Mouse (Mus musculus): ENCODE data around the gene Hps4.
A peak's percentile ranks its signal among the peaks of the same experiment; 100 is the strongest.

Hps4 gene

GRCm38 (mm10) chr5:112323246-112323645 lies 19.6 kb upstream of the Hps4 start:
- no peak for DNase-seq (ENCODE audit: low read depth, low spot score)

GRCm38 (mm10) chr5:112324637-112325545 lies 18.0 kb upstream of the Hps4 start:
- DNase-seq (ENCODE audit: low read depth, low spot score) = no peak

DNA sequence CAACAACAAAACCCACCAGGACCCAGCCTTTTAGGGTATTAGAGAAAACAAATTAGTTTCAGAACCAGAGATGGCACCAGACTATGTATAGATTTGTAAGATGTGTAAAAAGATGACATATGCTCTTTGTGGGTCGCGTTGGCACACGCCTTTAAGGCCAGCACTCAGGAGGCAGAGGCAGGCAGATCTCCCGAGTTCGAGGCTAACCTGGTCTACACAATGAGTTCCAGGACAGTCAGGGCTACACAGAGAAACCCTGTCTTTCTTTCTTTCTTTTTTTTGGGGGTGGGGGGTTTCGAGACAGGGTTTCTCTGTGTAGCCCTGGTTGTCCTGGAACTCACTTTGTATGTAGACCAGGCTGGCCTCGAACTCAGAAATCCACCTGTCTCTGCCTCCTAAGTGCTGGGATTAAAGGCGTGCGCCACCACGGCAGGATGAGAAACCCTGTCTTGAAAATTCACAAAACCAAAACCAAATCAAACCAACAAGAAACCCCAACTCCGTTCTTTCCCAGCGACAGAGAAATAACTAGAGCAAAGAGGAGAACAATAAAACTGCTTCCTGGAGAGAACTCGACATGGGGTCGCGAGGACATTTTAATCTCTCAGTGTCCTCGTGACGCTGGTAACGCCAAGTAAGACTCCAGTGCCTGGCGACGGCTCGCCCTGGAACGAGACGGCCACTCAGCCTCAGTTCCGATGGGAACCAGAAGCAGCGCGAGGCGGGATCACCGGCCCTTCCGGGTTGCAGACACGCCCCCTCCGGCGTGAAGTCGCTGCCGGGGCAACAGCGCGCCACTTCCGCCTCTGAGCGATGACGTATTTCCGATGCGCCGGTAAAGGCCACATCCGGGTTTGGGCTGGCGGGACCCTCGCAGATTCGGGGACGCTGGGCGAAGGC lies 17.1 kb upstream of the Hps4 start, which contains the start of gene Tfip11:
TSS of gene Tfip11 (plus strand) at position 813 of the 900 bp plus-strand sequence.
- peak; percentile 92 for DNase-seq (ENCODE audit: low read depth, low spot score)

GRCm38 (mm10) chr5:112326446-112327009 lies 16.4 kb upstream of the Hps4 start:
- DNase-seq (ENCODE audit: low read depth, low spot score) = no peak

DNA sequence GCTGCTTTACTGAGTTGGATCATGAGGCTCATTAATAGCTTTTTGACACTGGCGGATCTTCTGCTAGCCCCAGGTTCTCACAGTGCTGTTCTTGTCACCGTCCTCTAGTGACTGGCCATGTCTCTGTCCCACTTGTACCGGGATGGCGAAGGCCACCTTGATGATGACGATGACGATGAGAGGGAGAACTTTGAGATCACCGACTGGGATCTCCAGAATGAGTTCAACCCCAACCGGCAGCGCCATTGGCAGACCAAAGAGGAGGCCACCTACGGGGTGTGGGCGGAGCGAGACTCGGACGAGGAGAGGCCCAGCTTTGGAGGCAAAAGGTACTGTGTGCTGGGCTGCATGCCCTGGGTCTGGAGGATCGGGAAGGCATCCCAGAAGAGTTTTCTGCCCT lies 15.0 kb upstream of the Hps4 start:
- no peak for DNase-seq (ENCODE audit: low read depth, low spot score)

- DNase-seq (ENCODE audit: low read depth, low spot score) = no peak
Observed at GRCm38 (mm10) chr5:112329805-112330564, 12.9 kb upstream of the Hps4 start.

GRCm38 (mm10) chr5:112335473-112335872 lies 7.4 kb upstream of the Hps4 start:
- no peak for DNase-seq (ENCODE audit: low read depth, low spot score)

DNA sequence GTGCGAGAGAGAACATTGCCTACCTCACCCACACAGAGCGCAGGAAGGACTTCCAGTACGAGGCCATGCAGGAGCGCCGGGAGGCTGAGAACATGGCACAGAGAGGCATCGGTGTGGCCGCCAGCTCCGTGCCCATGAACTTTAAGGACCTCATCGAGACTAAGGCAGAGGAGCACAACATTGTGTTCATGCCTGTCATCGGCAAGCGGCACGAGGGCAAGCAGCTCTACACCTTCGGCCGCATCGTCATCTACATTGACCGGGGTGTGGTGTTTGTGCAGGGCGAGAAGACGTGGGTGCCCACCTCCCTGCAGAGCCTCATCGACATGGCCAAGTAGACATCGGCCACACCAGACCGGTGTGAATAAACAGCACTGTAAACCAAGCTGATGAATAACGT lies 5.9 kb upstream of the Hps4 start:
- no peak for DNase-seq (ENCODE audit: low read depth, low spot score)

DNA sequence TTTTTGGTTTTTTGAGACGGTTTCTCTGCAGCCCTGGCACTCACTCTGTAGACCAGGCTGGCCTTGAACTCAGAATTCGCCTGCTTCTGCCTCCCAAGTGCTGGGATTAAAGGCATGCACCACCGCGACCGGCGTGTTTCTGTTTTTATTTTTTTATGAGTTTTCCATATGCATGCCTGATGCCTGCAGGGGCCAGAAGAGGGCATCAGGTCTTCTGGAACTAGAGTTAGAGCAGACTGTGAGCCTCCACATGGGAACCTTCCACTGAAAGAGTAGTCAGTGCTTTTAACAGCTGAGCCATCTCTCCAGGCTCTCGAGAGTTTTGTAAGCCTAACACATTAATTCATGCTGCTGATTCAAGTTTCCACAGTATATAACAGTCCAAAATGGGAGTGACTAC lies 3.7 kb upstream of the Hps4 start:
- DNase-seq (ENCODE audit: low read depth, low spot score) = no peak

- no peak for DNase-seq (ENCODE audit: low read depth, low spot score)
Observed at GRCm38 (mm10) chr5:112343205-112343595, 317 bp downstream of the Hps4 start.

GRCm38 (mm10) chr5:112344092-112344960 lies 1.4 kb downstream of the Hps4 start:
- no peak for DNase-seq (ENCODE audit: low read depth, low spot score)

DNA sequence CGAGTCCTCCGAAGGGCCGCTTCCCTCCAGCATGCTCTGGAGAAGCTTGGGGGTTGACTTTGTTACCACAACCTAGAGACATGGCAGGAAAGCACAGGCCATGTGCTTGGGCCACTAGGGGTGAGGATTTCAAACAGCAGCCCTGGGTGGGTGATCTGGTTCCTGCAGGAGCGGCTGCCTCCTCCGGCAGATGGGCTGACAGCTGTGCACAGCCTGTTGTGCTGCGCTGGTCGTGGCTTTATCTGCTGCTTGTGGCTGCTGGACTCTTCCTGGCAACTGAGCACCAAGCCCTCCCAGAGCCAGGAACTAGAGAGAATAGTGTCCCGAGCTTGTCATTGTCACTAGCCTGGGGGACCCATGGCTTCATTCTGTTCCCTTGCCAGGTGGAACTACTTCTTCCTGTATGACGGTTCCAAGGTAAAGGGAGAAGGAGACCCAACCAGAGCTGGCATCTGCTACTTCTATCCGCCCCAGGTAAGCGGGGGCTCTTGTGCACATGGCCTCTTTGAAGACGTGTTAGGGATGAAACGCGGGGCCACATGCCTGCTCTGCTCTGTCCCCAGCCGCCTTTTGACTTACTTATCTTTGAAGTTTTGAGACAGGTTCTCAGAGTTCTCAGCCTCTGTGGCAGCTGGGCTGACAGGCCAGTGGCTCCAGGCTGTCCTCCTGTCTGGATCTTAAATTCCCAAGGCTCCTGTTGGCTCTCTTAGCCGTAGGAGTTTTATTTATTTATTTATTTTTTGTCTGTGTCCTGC lies 3.5 kb downstream of the Hps4 start:
- no peak for DNase-seq (ENCODE audit: low read depth, low spot score)

GRCm38 (mm10) chr5:112349169-112349568 lies 6.3 kb downstream of the Hps4 start:
- no peak for DNase-seq (ENCODE audit: low read depth, low spot score)

- no peak for DNase-seq (ENCODE audit: low read depth, low spot score)
Observed at GRCm38 (mm10) chr5:112355493-112355892, 12.6 kb downstream of the Hps4 start.

DNA sequence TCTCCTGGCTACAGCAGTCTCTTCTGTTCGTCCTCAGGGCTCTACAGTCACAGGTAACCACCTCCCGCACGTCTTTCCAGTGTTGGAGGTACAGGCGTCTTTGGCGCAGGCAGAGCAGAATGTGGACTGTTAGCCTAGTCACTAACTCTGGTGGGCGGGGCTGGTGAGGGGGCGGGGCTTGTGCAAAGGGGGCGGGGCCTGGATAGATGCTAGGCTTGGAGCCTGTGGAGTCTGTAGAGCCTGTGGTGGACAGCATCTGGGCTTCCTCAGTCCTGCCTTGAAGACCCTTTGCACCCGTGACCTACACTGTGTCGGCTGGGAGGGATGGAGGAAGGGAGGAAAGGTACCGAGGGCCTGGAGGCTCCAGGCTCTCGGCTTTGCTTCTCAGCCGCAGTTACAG lies 13.0 kb downstream of the Hps4 start, which contains the start of gene Gm6583:
TSS of gene Gm6583 (minus strand) at position 124 of the 400 bp plus-strand sequence.
- DNase-seq (ENCODE audit: low read depth, low spot score) = no peak

GRCm38 (mm10) chr5:112356322-112356721 lies 13.4 kb downstream of the Hps4 start:
- DNase-seq (ENCODE audit: low read depth, low spot score) = no peak

DNA sequence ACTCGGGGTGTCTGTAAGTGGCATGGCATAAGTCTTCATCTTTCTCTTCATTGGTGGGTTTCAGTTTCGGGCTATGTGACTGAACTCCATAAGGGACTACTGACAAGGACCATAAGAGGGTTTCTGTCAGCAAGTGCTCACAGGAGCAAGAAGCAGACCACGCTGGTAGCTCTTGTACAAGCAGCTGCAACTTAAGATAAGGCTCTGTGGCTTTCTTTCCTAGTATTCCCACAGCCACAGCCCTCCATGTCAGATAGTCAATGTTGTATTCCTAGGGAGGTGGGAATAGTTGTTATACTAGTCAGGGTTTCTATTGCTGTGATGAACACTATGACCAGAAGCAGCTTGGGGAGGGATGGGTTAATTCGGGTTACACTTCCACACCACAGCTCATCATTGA lies 16.6 kb downstream of the Hps4 start:
- no peak for DNase-seq (ENCODE audit: low read depth, low spot score)

DNA sequence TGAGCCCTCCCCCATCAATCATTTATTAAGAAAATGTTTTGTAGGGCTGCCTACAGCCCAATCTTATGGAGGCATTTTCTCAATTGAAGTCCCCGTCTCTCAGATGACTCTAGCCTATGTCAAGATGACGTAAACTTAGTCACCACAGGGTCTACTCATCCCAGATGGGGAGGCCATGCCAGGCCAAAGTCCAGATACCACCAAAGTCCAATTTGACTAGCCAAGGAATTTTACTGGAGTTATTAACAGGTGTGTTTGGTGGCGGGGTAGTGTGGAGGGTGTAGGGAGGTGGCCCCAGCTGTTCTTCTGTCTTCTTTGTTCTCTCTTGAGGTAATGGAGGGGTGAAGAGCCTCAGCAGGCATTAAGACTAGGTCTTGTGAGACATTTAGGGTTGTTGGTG lies 17.2 kb downstream of the Hps4 start:
- DNase-seq (ENCODE audit: low read depth, low spot score) = no peak

DNA sequence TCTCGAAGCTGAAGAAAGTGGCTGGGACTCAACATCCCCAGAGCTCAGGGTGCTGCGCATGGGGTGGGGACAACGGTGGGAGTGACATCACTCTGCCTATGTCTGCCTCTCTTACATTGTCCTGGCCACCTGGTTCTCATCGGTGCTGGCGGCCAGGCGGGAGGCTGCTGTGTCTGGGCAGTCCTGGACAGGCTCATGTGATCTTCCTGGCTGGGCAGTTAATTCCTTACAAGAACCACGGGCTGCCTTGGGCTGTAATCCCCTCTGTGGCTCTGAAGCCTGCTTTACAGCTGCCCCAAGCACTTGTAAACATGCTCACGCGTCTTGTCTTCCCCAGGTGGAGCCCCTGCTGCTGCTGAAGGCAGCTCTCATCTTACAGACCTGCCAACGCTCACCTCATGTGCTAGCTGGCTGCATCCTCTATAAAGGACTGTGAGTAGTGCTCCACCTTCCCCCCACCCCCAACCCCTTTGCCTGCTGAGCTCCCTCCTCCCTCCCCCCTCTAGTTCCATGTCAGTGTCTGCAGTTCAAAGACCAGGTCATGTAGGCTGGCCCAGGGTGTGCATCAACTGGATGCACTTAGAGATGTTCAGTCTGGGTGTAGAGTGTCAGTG lies 21.4 kb downstream of the Hps4 start:
- DNase-seq (ENCODE audit: low read depth, low spot score) = no peak
